Mouse (Mus musculus): ENCODE measurements around the gene Naa40. TPM values are rescaled to one million over a fixed set of nuclear protein-coding genes. Genes with fewer than 3 reads are reported as not detected.

Gene Naa40
- total and polyA plus RNA-seq, 2 experiments from 2014 or later: 44.0 to 57.7 TPM

- Histone ChIP-seq H3K27me3 (ENCODE audit: insufficient read depth, low read length) (no peaks in the 10 kb centered on the region), H3K9me3 (ENCODE audit: low read length) (no peaks in the 10 kb centered on the region), H3K36me3 (ENCODE audit: insufficient read depth) (peaks cover 83% of the 10 kb centered on the region), H3K4me2 (ENCODE audit: low read depth) (no peak overlapping the region), H3K4me3 (ENCODE audit: low read depth, low read length) (no peak overlapping the region), H3K27ac (ENCODE audit: low read depth, low read length) (peak overlapping the region; percentile 40; the same call in 1 of the 2 replicates), H3K9ac (no peak overlapping the region), H3K4me1 (ENCODE audit: insufficient read depth) (no peaks in the 10 kb centered on the region)
- 73% methylated on average over 6 of the region's 6 CpGs for WGBS
- DNase-seq (no peak), ATAC-seq (no peak)
- TF ChIP-seq CTCF (IDR thresholded peaks at IDR 0.05; ENCODE audit: low read depth): no peak
Measured at GRCm38 (mm10) chr19:7278200-7278906, 37.4 kb upstream of the Naa40 start.

GRCm38 (mm10) chr19:7276796-7277195 is 35.8 kb upstream of the Naa40 start:
- no peak for ATAC-seq

GRCm38 (mm10) chr19:7276053-7276659 is 35.2 kb upstream of the Naa40 start:
- peak overlapping the region; percentile 33; the same call in 1 of the 2 replicates for H3K9ac ChIP-seq
- peak; percentile 23 for TF ChIP-seq CTCF (IDR thresholded peaks at IDR 0.05; ENCODE audit: low read depth)
- peak; percentile 38 for ATAC-seq
- H3K36me3 ChIP-seq (ENCODE audit: insufficient read depth): peaks cover 78% of the 10 kb centered on the region
- H3K9me3 ChIP-seq (ENCODE audit: low read length): no peaks in the 10 kb centered on the region
- no peaks in the 10 kb centered on the region for H3K27me3 ChIP-seq (ENCODE audit: insufficient read depth, low read length)
- H3K4me1 ChIP-seq (ENCODE audit: insufficient read depth): no peaks in the 10 kb centered on the region
- WGBS: 23% methylated on average over 7 of the region's 7 CpGs
- peak overlapping the region; percentile 84 for H3K27ac ChIP-seq (ENCODE audit: low read depth, low read length)
- DNase-seq: peak; percentile 57
- no peak overlapping the region for H3K4me2 ChIP-seq (ENCODE audit: low read depth)
- no peak overlapping the region for H3K4me3 ChIP-seq (ENCODE audit: low read depth, low read length)

More at GRCm38 (mm10) chr19:7276796-7277195, 35.8 kb upstream of the Naa40 start:
- no peaks in the 10 kb centered on the region for H3K4me1 ChIP-seq (ENCODE audit: insufficient read depth)
- no peak overlapping the region for H3K4me2 ChIP-seq (ENCODE audit: low read depth)
- 54% methylated on average over 7 of the region's 7 CpGs for WGBS
- H3K36me3 ChIP-seq (ENCODE audit: insufficient read depth): peaks cover 78% of the 10 kb centered on the region
- peak overlapping the region; percentile 84 for H3K27ac ChIP-seq (ENCODE audit: low read depth, low read length)
- H3K27me3 ChIP-seq (ENCODE audit: insufficient read depth, low read length): no peaks in the 10 kb centered on the region
- no peak for TF ChIP-seq CTCF (IDR thresholded peaks at IDR 0.05; ENCODE audit: low read depth)
- no peak for DNase-seq
- no peak overlapping the region for H3K4me3 ChIP-seq (ENCODE audit: low read depth, low read length)
- no peak overlapping the region for H3K9ac ChIP-seq
- no peaks in the 10 kb centered on the region for H3K9me3 ChIP-seq (ENCODE audit: low read length)

DNA sequence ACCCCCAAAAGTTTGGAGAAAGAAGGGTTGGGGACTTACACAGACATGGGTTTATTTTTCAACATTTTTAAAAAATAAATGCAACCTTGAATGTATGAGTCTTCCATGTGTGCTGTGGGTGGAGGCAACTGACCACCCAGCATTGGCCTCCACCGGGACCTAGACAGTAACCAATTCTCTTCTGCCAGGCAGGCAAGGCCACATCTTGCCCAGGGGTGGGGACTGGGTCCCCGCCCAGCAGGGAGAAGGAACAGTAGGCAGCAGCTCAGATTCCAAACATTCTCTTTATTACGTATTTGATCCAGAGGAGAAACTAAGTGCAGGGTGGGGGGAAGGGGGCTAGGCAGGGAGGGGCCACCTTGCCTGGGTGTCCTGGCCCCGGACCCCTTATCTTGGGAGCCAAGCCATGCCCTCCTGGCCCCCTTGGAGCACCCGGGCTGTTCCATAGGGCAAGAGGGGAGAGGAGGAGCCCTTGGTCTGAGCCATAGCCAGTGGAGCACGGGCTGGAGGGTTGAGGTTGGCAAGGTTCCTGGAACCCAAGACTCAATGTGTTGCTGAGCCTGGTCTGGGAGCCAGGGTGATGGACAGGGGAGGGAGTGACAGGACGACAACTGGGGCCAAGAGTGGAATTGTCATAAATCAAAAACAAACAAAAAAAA is 34.3 kb upstream of the Naa40 start:
- TF ChIP-seq CTCF (IDR thresholded peaks at IDR 0.05; ENCODE audit: low read depth): no peak
- Histone ChIP-seq H3K27me3 (ENCODE audit: insufficient read depth, low read length) (no peaks in the 10 kb centered on the region), H3K4me2 (ENCODE audit: low read depth) (no peak overlapping the region), H3K9me3 (ENCODE audit: low read length) (no peaks in the 10 kb centered on the region), H3K9ac (no peak overlapping the region), H3K4me1 (ENCODE audit: insufficient read depth) (no peaks in the 10 kb centered on the region), H3K36me3 (ENCODE audit: insufficient read depth) (peaks cover 74% of the 10 kb centered on the region), H3K4me3 (ENCODE audit: low read depth, low read length) (no peak overlapping the region), H3K27ac (ENCODE audit: low read depth, low read length) (peak overlapping the region; percentile 71)
- ATAC-seq: no peak
- DNase-seq: peak; percentile 31
- WGBS: 41% methylated on average over 7 of the region's 7 CpGs

DNA sequence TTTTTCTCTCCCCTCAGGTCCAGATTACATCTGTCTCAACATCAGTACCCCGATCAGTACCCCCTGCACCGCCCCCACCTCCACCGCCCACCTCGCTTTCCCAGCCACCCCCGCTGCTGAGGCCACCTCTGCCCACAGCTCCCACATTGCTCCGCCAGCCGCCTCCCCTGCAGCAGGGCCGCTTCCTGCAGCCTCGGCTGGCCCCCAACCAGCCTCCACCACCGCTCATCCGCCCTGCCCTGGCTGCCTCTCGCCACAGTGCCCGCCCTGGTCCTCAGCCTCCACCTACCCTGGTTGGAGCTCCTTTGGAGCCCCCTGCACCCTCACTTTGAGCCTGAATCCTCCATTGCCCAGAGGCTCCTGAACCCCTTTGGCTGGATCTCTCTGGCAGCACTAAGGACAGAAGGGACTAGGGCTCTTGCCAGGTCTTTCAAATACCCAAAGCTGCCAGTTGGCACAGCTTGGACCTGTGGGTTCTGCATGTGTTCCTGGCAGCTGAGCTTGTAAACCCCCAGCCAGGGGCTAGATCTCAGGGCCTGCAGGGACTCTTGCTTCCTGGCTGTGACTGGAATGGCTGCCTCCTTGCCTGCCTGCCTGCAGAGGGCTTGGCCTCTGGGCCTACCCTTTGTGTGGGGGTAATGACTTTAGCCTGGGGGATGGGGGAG is 33.5 kb upstream of the Naa40 start:
- Histone ChIP-seq H3K27ac (ENCODE audit: low read depth, low read length) (peak overlapping the region; percentile 71), H3K4me3 (ENCODE audit: low read depth, low read length) (no peak overlapping the region), H3K4me2 (ENCODE audit: low read depth) (no peak overlapping the region), H3K9ac (no peak overlapping the region), H3K4me1 (ENCODE audit: insufficient read depth) (0 out of 2 replicates have a peak, but pooled peaks cover 2% of the 10 kb centered on the region), H3K27me3 (ENCODE audit: insufficient read depth, low read length) (no peaks in the 10 kb centered on the region), H3K36me3 (ENCODE audit: insufficient read depth) (peaks cover 68% of the 10 kb centered on the region), H3K9me3 (ENCODE audit: low read length) (no peaks in the 10 kb centered on the region)
- 54% methylated on average over 13 of the region's 13 CpGs for WGBS
- peak; percentile 84 for DNase-seq
- TF ChIP-seq CTCF (IDR thresholded peaks at IDR 0.05; ENCODE audit: low read depth): no peak
- peak; percentile 60 for ATAC-seq

GRCm38 (mm10) chr19:7273486-7273885 is 32.5 kb upstream of the Naa40 start:
- no peak for DNase-seq
- no peak overlapping the region for H3K4me2 ChIP-seq (ENCODE audit: low read depth)
- H3K9ac ChIP-seq: no peak overlapping the region
- H3K27me3 ChIP-seq (ENCODE audit: insufficient read depth, low read length): no peaks in the 10 kb centered on the region
- H3K4me1 ChIP-seq (ENCODE audit: insufficient read depth): 0 out of 2 replicates have a peak, but pooled peaks cover 5% of the 10 kb centered on the region
- peaks cover 62% of the 10 kb centered on the region for H3K36me3 ChIP-seq (ENCODE audit: insufficient read depth)
- TF ChIP-seq CTCF (IDR thresholded peaks at IDR 0.05; ENCODE audit: low read depth): peak; percentile 47
- 89% methylated on average over 4 of the region's 4 CpGs for WGBS
- H3K9me3 ChIP-seq (ENCODE audit: low read length): no peaks in the 10 kb centered on the region
- no peak for ATAC-seq
- no peak overlapping the region for H3K27ac ChIP-seq (ENCODE audit: low read depth, low read length)
- H3K4me3 ChIP-seq (ENCODE audit: low read depth, low read length): no peak overlapping the region

All from forebrain, postnatal 0 days (tissue).